Mouse (Mus musculus) telencephalon, adult 2 months (tissue): ENCODE measurements at regions not wholly inside any gene's neighbourhood (a gene's known extent, or its start where the extent isn't known, plus 50 kb on each side); places are given as distances from the start of the nearest gene placed in this dataset.

Experiments used
- DNase-seq: peaks from one replicate; pipeline ENCODE4 v3.0.0-alpha.2; 2011; ENCODE audit warnings: low read depth, low spot score

DNA sequence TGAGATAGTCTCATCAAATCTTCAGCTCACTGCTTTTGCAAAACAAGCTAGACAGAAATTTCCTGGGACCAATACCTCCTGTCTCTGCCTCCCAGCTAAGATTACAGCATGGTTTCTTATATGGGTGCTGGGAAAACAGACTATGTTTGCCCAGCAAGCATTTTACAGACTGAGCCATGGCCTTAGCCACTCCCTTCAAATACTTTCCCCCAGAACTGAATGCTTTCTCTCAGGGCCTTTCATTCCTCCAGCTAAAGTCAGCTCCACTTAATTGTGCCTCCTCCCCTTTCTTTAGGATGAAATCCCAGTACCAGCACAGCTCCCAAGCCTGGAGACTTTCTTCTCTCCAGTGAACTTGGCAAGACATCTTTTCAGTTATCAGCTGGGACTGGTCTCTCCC lies 232.1 kb downstream of the Tmsb4x start:
- no peak for DNase-seq

- DNase-seq: no peak
Measured at GRCm38 (mm10) chrX:166971721-166972120, 237.4 kb downstream of the Tmsb4x start.

- no peak for DNase-seq
Measured at GRCm38 (mm10) chrX:166964656-166965582, 244.2 kb downstream of the Tmsb4x start.

DNA sequence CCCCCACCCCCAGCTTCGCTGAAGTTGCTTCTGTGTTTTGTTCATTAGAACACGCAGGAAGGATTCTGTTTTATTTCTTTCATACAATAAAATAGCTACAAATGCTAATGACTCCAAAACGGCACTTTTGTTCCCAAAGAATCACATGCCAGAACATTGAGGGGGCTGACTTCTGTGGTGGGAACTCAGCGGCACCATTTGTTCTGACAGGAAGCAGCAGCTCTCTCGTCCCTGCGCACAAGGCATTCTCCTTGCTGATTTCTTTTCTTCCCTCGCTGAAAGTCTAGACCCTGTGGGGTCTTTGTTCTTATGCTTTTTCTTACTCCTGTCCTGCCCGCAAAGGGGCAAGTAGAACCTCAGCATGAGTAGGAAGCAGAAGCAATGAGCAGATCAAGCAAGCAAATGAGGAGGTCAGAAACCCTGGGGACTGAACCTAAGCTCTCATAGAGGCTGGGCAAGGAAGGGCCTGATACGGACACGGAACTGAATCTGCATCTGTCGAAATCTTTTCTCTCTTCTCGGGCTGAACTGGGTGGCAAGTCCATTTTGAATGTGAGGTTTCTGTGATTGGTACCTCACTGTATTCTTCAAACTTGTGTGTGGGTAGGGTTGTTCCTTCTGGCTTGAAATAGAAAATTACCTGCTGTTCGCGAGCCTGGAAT lies 256.5 kb downstream of the Tmsb4x start:
- DNase-seq: no peak

DNA sequence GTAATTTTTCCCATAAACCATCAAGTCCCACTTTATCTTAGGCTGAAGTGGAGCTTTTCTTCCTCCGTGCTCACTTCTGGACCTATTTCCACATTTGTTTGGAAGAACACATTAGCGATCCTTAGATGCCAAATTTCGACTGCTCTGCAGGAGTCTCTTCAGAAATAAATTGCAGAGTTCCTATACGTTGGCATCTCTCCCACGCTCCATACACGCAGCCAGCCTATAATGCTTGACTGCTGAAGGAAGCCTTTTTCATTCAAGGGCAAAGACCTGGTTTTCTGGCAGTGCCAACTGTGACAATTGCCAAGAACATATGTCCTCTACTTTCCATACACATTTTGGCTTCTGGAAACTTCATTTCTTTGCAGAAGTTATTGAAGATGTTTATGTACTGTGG lies 258.1 kb downstream of the Tmsb4x start:
- DNase-seq: no peak

- DNase-seq: no peak
Measured at GRCm38 (mm10) chrX:166945915-166946314, 263.2 kb downstream of the Tmsb4x start.

DNA sequence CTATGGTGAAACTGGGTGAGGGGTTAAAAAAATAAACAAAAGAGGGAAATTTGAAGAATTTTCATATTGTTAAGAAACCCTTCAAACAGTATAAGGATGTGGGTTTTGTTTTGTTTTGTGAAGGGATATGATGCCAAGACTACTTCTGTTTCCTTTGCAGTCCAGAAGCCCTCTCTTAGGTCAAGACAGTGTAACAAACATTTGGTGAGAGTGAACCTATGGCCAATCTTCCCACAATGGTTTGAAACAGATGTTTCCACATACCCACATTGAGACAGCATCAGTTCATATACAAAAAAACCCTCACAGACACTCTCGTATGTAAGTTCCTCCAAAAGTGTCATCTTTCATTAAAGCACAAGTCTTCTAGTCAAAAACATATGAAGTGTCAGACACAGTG lies 263.6 kb downstream of the Tmsb4x start:
- no peak for DNase-seq

DNA sequence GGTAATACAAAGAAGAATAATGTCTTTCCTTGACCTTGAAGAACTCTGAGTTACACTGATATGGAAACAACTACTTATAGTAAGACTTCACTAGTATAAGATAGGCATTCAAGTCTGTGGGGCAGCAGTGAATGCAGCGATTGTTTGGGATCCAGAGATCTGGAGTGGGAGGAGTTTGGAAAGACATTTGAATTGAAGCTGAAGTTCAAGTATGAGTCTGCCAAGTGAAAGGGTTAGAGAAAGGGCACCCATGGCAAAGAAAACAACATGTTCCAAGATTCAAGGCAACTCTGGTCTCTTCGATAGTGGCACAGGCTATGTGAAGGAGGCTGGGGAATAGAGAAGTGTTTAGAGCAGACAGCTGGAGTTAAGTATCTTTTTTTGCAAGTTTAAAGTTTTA lies 275.3 kb downstream of the Tmsb4x start:
- no peak for DNase-seq

DNA sequence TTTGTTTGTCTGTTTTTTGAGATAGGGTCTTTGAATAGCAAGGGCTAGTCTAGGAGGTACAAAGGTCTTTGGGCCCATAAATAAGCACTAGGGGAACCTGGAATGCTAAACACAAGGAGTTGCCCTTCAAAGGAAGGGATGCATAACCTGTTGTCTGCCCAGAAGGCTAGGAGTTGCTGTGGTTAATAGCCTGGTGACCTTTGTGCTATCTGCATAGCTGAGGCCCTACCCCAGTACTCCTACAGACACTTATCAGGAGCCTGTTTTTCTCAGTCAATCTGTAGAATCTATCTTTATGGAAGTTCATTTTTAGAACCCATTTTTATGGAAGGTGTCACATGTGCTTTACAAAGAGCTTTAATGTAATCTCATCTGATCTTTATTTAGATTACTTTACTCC lies 276.6 kb downstream of the Tmsb4x start:
- DNase-seq: no peak

GRCm38 (mm10) chrX:166931048-166931447 lies 278.1 kb downstream of the Tmsb4x start:
- no peak for DNase-seq

DNA sequence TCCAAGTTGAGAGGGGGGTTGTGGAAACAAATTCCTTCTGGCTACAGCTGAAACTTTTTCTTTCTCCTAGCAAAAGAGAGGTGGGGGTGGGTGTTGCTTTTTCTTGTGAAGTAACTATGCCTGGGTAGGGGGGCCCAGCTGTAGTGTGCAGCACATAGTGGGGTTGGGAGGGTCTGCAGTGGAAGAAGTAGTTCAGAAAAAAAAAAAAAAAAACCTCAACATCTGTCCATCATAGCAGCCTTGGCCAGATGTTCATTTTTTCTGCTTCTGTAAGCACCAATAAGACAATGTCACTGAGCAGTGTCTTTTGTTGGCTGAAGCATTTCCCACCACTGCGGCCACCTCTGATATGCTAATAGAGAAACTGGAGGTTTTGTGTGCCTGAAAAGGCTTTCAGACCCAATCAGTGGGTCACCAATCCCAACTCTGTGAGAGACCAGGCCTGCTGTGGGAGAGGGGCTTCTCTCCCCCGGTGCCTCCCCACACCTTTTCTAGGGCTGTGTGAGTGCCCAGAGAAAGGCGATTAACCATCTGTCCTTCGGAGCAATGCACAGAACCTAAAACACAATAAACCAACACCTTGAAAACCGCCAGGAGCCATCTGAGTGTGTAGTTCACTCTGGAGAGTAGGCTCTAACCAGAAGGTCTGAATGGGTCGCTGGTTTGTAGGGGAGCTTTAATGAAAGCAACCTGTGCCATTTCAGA lies 279.2 kb downstream of the Tmsb4x start:
- no peak for DNase-seq

GRCm38 (mm10) chrX:166915356-166915953 lies 293.7 kb downstream of the Tmsb4x start:
- DNase-seq: no peak

GRCm38 (mm10) chrX:166906602-166907001 lies 302.5 kb downstream of the Tmsb4x start:
- DNase-seq: peak; percentile 36

- peak; percentile 17 for DNase-seq
Measured at GRCm38 (mm10) chrX:166900761-166901160, 308.4 kb downstream of the Tmsb4x start.

DNA sequence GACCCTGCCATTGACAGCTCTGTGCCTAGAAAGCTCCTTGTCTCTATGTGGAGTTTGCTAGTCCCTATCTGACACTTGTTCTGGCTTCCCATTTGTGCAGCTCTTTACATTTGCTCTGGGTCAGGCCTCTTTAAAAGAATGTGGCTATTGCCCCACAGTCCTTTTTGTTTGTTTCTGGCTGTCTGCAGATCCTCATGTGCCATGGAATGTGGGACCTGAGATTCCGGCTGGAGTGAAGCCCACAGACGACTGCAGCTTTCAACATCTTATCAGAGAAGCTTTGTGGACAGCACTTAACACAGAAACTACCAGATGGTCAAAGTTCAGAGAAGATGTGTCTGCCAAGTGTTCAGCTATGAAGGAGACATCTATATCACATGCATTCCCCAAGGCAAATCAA lies 309.7 kb upstream of the Egfl6 start:
- DNase-seq: no peak

- no peak for DNase-seq
Measured at GRCm38 (mm10) chrX:166886417-166886816, 300.9 kb upstream of the Egfl6 start.

DNA sequence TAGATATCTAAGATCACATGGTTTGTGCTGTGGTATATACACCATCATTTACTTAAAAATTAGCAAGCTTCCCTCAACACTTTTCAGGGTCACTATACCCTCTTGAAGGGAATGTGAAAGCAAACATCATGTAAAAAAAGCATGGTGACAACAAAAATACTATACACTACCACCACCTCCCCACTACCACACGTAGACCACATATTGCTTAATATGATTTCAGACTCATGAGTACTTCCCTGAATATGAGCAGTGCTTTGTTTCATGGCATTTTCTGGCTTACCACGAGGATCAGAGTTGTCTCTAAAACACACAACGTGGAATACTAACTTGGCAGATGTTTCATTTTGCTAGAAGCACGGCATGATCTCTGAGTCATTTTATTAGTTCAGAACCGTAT lies 284.0 kb upstream of the Egfl6 start:
- DNase-seq: no peak

DNA sequence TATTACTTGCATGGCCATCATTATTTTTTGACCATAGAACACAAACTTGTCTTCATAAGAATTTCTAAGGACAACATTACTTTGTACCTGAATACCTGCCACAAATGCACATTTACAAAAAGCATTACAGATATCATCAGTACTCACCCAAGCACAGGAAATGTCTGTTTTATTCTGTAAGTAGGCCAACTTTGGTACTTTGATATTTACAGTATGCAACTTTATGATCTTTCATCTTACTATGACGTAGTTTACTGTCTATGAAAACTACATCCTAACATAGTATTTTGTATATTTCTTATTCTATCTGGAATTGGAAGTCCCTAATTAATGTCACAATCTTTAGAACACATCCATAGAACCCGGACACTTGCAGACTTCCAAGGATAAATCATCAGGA lies 282.2 kb upstream of the Egfl6 start:
- no peak for DNase-seq
